Mouse (Mus musculus) CH12.LX (cell line): Measurements from ENCODE around the gene Hmgcs1. TPM values are rescaled to one million over a fixed set of nuclear protein-coding genes. Genes with fewer than 3 reads are reported as not detected.

ENCODE experiments used
- DNase-seq: peaks from one replicate; pipeline ENCODE4 v3.0.0-alpha.2; 2013; ENCODE audit errors: extremely low read depth
- H3K27ac ChIP-seq: 2 replicates; pipeline ENCODE4 v1.5.1; 2012; ENCODE audit warnings: low read depth, mild to moderate bottlenecking, control low read depth, moderate library complexity; ENCODE audit not compliant: insufficient read depth
- H3K27me3 ChIP-seq: replicated peaks from 2 replicates; pipeline ENCODE3; 2012; ENCODE audit warnings: inconsistent platforms
- H3K36me3 ChIP-seq, 2 experiments: replicated peaks in 1 of 2; 2 replicates each; pipeline versions ENCODE3 to v1.6.1; 2012; ENCODE audit warnings: inconsistent platforms in 1 of 2, low read length in 1 of 2, mild to moderate bottlenecking in 1 of 2, mixed read lengths in 1 of 2, moderate library complexity in 1 of 2; ENCODE audit not compliant: control insufficient read depth in 1 of 2, insufficient read depth in 1 of 2
- H3K4me1 ChIP-seq, 2 experiments: 2 replicates each; pipeline ENCODE4 v1.6.1; 2012; ENCODE audit warnings: inconsistent platforms in 1 of 2, moderate library complexity in 1 of 2; ENCODE audit not compliant: insufficient read depth in 2 of 2, control insufficient read depth in 1 of 2
- H3K4me2 ChIP-seq: 2 replicates; pipeline ENCODE4 v1.6.1; 2012; ENCODE audit warnings: low read depth, mild to moderate bottlenecking, control low read depth; ENCODE audit not compliant: poor library complexity, insufficient read depth, severe bottlenecking
- H3K4me3 ChIP-seq, 3 experiments: fragments of 150-350 bp in 1 of 3; sonication (generic) in 1 of 3; replicated peaks in 1 of 3; 2 replicates each; pipeline versions ENCODE3 to v1.5.1; 2011 to 2012; ENCODE audit warnings: low read depth in 2 of 3, low read length in 2 of 3, mild to moderate bottlenecking in 2 of 3, moderate library complexity in 2 of 3, control low read depth in 1 of 3, improper control_type of control experiment in 1 of 3, inconsistent platforms in 1 of 3, mixed read lengths in 1 of 3; ENCODE audit not compliant: poor library complexity in 1 of 3
- H3K79me2 ChIP-seq: replicated peaks from 2 replicates; pipeline ENCODE4 v1.6.1; 2012; ENCODE audit warnings: mild to moderate bottlenecking, moderate library complexity; ENCODE audit not compliant: control insufficient read depth, poor library complexity, insufficient read depth, severe bottlenecking; ENCODE audit errors: extremely low read depth
- H3K9ac ChIP-seq: 2 replicates; pipeline ENCODE4 v1.6.1; 2012; ENCODE audit warnings: low read depth, mild to moderate bottlenecking, control low read depth, moderate library complexity; ENCODE audit not compliant: insufficient read depth
- H3K9me3 ChIP-seq: replicated peaks from 2 replicates; pipeline ENCODE3; 2012; ENCODE audit warnings: low read length, inconsistent platforms, mixed read lengths
- CHD1 ChIP-seq: IDR thresholded peaks from 2 replicates; pipeline ENCODE4 v1.6.1; 2012; ENCODE audit warnings: low read depth, low read length, improper control_type of control experiment, inconsistent platforms
- CTCF ChIP-seq, 2 experiments: IDR thresholded peaks in 1 of 2; conservative IDR thresholded peaks in 1 of 2; 2 replicates each; pipeline ENCODE4 v1.5.1; 2011 to 2012; ENCODE audit warnings: low read depth in 2 of 2, low read length in 2 of 2, improper control_type of control experiment in 1 of 2, inconsistent platforms in 1 of 2, mild to moderate bottlenecking in 1 of 2, moderate library complexity in 1 of 2
- E2F4 ChIP-seq: IDR thresholded peaks from 2 replicates; pipeline ENCODE4 v1.6.1; 2011; ENCODE audit warnings: low read depth, low read length, improper control_type of control experiment; ENCODE audit not compliant: insufficient replicate concordance
- ELF1 ChIP-seq: IDR thresholded peaks from 2 replicates; pipeline ENCODE4 v1.6.1; 2014; ENCODE audit warnings: low read depth, mild to moderate bottlenecking, inconsistent platforms, low read length, improper control_type of control experiment
- GABPA ChIP-seq: IDR thresholded peaks from 2 replicates; pipeline ENCODE4 v1.6.1; 2012; ENCODE audit warnings: low read depth, low read length, improper control_type of control experiment, inconsistent platforms; ENCODE audit not compliant: insufficient replicate concordance
- MAZ ChIP-seq: IDR thresholded peaks from 2 replicates; pipeline ENCODE4 v1.6.1; 2012; ENCODE audit warnings: low read depth, mild to moderate bottlenecking, inconsistent platforms, low read length, improper control_type of control experiment, moderate library complexity
- MEF2A ChIP-seq: IDR thresholded peaks from 2 replicates; pipeline ENCODE4 v1.6.1; 2014; ENCODE audit warnings: low read depth, mild to moderate bottlenecking, inconsistent platforms, low read length, improper control_type of control experiment, borderline replicate concordance
- MXI1 ChIP-seq: IDR thresholded peaks from 2 replicates; pipeline ENCODE4 v1.6.1; 2011; ENCODE audit warnings: mild to moderate bottlenecking, low read depth, low read length, improper control_type of control experiment
- MYC ChIP-seq: IDR thresholded peaks from 2 replicates; pipeline ENCODE4 v1.6.1; 2011; ENCODE audit warnings: low read depth, mild to moderate bottlenecking, improper control_type of control experiment, low read length
- PAX5 ChIP-seq: IDR thresholded peaks from 2 replicates; pipeline ENCODE4 v1.6.1; 2012; ENCODE audit warnings: low read length, inconsistent platforms, mixed read lengths
- POLR2A ChIP-seq: IDR thresholded peaks from 2 replicates; pipeline ENCODE4 v1.6.1; 2011; ENCODE audit warnings: low read depth, mild to moderate bottlenecking, improper control_type of control experiment, low read length
- RAD21 ChIP-seq: IDR thresholded peaks from 2 replicates; pipeline ENCODE4 v1.6.1; 2011; ENCODE audit warnings: low read depth, mild to moderate bottlenecking, low read length, improper control_type of control experiment, moderate library complexity
- RCOR1 ChIP-seq: conservative IDR thresholded peaks from 2 replicates; pipeline ENCODE4 v1.6.1; 2012; ENCODE audit warnings: low read depth, mild to moderate bottlenecking, inconsistent platforms, low read length, improper control_type of control experiment
- SIN3A ChIP-seq: IDR thresholded peaks from 2 replicates; pipeline ENCODE4 v1.6.1; 2012; ENCODE audit warnings: low read length, improper control_type of control experiment, inconsistent platforms
- SMC3 ChIP-seq: IDR thresholded peaks from 2 replicates; pipeline ENCODE4 v1.6.1; 2011; ENCODE audit warnings: low read depth, low read length, improper control_type of control experiment
- TCF12 ChIP-seq: IDR thresholded peaks from 2 replicates; pipeline ENCODE4 v1.6.1; 2014; ENCODE audit warnings: low read depth, mild to moderate bottlenecking, inconsistent platforms, low read length, improper control_type of control experiment
- UBTF ChIP-seq: IDR thresholded peaks from 2 replicates; pipeline ENCODE4 v1.6.1; 2012; ENCODE audit warnings: low read depth, mild to moderate bottlenecking, inconsistent platforms, low read length, improper control_type of control experiment, moderate library complexity
- USF1 ChIP-seq: IDR thresholded peaks from 2 replicates; pipeline ENCODE4 v1.6.1; 2014; ENCODE audit warnings: low read depth, mild to moderate bottlenecking, inconsistent platforms, low read length, improper control_type of control experiment
- ZKSCAN1 ChIP-seq: IDR thresholded peaks from 2 replicates; pipeline ENCODE4 v1.6.1; 2012; ENCODE audit warnings: low read depth, inconsistent platforms, low read length, improper control_type of control experiment, borderline replicate concordance
- ZMIZ1 ChIP-seq: IDR thresholded peaks from 2 replicates; pipeline ENCODE4 v1.6.1; 2012; ENCODE audit warnings: low read depth, mild to moderate bottlenecking, inconsistent platforms, low read length, improper control_type of control experiment
- dilution Hi-C: fragments of 300-500 bp; cut with MboI; formaldehyde crosslinking; loops from 2 replicates; pipeline ENCODE4 v1.14.3; 2020; ENCODE audit warnings: low sequenced_read_pairs; ENCODE audit not compliant: extremely low pct_unique_long_range_greater_than_20kb, extremely low pct_ligation_motif_present
- in situ Hi-C: fragments of 300-500 bp; cut with MboI; formaldehyde crosslinking; loops from 3 replicates; pipeline ENCODE4 v1.14.3; 2019; ENCODE audit warnings: low sequenced_read_pairs, low pct_ligation_motif_present, low pct_unique_long_range_greater_than_20kb, mixed read lengths
- polyA plus RNA-seq: library from polyadenylated mRNA; unstranded; fragments of >175 nt; gene quantifications from 2 replicates; pipeline ENCODE4 v1.2.1, GENCODE M21; 2012; ENCODE audit warnings: low read depth; ENCODE audit not compliant: insufficient read length
- total RNA-seq, 2 experiments: library from RNA; depleted of rRNA; stranded (reverse); fragments of 300-350 nt in 1 of 2; fragments of >200 nt in 1 of 2; gene quantifications; 2 replicates each; pipeline ENCODE4 v1.2.3; 2012 to 2014

Gene Hmgcs1
- total and polyA plus RNA-seq, 3 experiments, result 57.6 to 225 (median 119) TPM

GRCm38 (mm10) chr13:119743470-119743869 lies 53.3 kb downstream of the Hmgcs1 start:
- Histone ChIP-seq H3K9ac (no peak overlapping the region), H3K4me3 (peak overlapping the region in 2 of 3 experiments; percentile 51), H3K4me2 (peak overlapping the region; percentile 93), H3K79me2 (no peaks in the 10 kb centered on the region), H3K9me3 (peaks cover 2% of the 10 kb centered on the region), H3K4me1 (peaks cover 0 to 31% of the 10 kb centered on the region in 2 experiments; a peak in 2 of 4 replicates), H3K36me3 (peaks cover 0 to 15% of the 10 kb centered on the region in 2 experiments), H3K27me3 (no peaks in the 10 kb centered on the region), H3K27ac (no peak overlapping the region)
- dilution Hi-C loops (no loop called here), in situ Hi-C loops (loop anchor here (25.0 kb wide), 1 partner anchor 94 kb away; the partner anchor contains the start of genes AF067063 and D13Ertd608e)
- TF ChIP-seq CTCF (conservative IDR thresholded peaks at IDR 0.05 in 1 of 2, IDR thresholded peaks at IDR 0.05 in 1 of 2; ENCODE audit: low read depth in 2 of 2, low read length in 2 of 2), result peak in 1 of 2 experiments; percentile 58; a peak in 2 of 4 replicates
- 0 out of 2 replicates have a peak, but pooled peaks have one; percentile 16 for TF ChIP-seq ELF1
- TF ChIP-seq UBTF, result no peak
- no peak for TF ChIP-seq RCOR1
- peak; percentile 50 for TF ChIP-seq RAD21
- TF ChIP-seq MYC, result no peak
- TF ChIP-seq GABPA, result no peak
- peak; percentile 10; the same call in 1 of the 2 replicates for TF ChIP-seq SMC3
- peak; percentile 59 for DNase-seq

DNA sequence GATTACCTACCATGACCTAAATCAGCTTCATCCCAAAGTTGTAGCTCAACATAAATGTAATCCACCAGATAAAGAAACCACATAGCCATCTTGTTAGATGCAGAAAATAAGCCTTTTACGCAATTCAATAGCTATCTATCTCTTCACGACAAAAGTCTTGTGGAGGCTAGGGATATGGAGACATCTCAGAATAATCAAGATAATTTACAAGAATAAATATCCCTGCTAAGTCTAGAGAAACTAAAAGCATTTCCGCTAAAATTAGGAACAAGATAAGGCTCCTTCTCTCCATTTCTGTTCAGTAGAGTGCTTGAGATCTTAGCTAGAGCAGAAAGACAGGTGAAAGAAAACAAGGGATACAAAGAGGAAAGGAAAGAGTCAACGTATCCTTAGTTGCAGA lies 56.8 kb downstream of the Hmgcs1 start:
- dilution Hi-C loops, result no loop called here
- TF ChIP-seq MXI1 (no peak), GABPA (no peak), ZKSCAN1 (no peak), CTCF (conservative IDR thresholded peaks at IDR 0.05 in 1 of 2, IDR thresholded peaks at IDR 0.05 in 1 of 2; ENCODE audit: low read depth in 2 of 2, low read length in 2 of 2) (no peak), ELF1 (no peak)
- TF ChIP-seq, all 38 proteins: peak for 0
- H3K9ac ChIP-seq, result no peak overlapping the region
- peaks cover 0 to 33% of the 10 kb centered on the region in 2 experiments for H3K36me3 ChIP-seq
- no peak for DNase-seq
- in situ Hi-C loops, result loop anchor here (25.0 kb wide), 1 partner anchor 90 kb away; the partner anchor contains the start of genes AF067063 and D13Ertd608e
- peaks cover 2% of the 10 kb centered on the region for H3K9me3 ChIP-seq
- H3K4me2 ChIP-seq, result no peak overlapping the region
- H3K4me1 ChIP-seq, result peaks cover 0 to 24% of the 10 kb centered on the region in 2 experiments; a peak in 2 of 4 replicates
- no peak overlapping the region for H3K27ac ChIP-seq
- no peaks in the 10 kb centered on the region for H3K27me3 ChIP-seq
- H3K4me3 ChIP-seq, result no peak overlapping the region
- H3K79me2 ChIP-seq, result no peaks in the 10 kb centered on the region

DNA sequence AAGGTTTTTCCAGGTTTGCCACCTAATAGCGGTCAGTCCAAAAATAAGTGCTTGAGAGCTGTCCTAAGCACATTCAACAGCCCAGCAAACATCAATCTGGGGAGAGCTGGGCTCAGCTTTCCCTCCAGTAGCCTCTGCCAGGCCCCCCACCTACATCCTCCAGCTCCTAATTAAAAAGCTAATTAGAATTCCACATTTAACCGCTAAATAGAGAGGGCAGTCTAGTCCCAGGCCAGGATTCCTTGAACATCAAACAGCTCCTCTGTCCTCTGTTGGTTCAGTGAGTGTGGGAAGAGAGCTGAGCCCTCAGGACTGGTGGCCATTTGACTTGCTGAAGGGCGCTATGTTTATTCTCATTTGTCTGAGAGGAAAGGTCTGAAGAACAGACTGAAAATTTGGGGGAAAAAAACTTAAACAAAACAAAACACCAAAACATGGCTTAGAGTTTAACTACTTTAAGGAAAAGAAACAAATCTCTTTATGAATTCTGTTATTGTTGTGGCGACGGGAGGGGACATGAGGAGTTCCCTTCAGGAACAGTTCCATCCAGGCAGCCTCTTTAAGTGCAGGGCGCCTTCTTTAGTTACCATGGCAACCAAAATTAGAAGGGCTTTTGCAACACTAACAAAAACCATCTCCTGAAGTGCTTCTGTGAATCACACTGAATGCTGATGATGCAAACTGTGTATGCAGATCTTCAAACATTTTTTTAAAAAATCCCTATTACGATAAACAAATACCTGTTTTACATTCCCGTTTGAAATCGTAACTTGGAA lies 63.9 kb downstream of the Hmgcs1 start:
- Histone ChIP-seq H3K4me3 (no peak overlapping the region), H3K9me3 (no peaks in the 10 kb centered on the region), H3K79me2 (no peaks in the 10 kb centered on the region), H3K27ac (no peak overlapping the region), H3K36me3 (peaks cover 0 to 38% of the 10 kb centered on the region in 2 experiments), H3K27me3 (no peaks in the 10 kb centered on the region), H3K4me2 (no peak overlapping the region), H3K4me1 (peaks cover 3 to 14% of the 10 kb centered on the region in 2 experiments; a peak in 1 of 4 replicates), H3K9ac (no peak overlapping the region)
- TF ChIP-seq E2F4 (no peak), PAX5 (no peak), CHD1 (no peak), POLR2A (no peak), TCF12 (no peak), SIN3A (no peak), MAZ (no peak), MEF2A (no peak), USF1 (no peak), SMC3 (no peak), ZMIZ1 (no peak)
- in situ Hi-C loops, result no loop called here
- dilution Hi-C loops, result no loop called here
- no peak for DNase-seq
